Mouse (Mus musculus) frontal cortex, adult (tissue): ENCODE measurements around the gene Hdac7.
A peak's percentile ranks its signal among the peaks of the same experiment; 100 is the strongest.

Experiments used
- ATAC-seq: cut with Nextera tagmentation; 2 replicates; pipeline ENCODE4 v1.9.2; 2017; ENCODE audit warnings: mild to moderate bottlenecking, moderate library complexity, mixed read lengths; ENCODE audit not compliant: low TSS enrichment

Gene Hdac7

DNA sequence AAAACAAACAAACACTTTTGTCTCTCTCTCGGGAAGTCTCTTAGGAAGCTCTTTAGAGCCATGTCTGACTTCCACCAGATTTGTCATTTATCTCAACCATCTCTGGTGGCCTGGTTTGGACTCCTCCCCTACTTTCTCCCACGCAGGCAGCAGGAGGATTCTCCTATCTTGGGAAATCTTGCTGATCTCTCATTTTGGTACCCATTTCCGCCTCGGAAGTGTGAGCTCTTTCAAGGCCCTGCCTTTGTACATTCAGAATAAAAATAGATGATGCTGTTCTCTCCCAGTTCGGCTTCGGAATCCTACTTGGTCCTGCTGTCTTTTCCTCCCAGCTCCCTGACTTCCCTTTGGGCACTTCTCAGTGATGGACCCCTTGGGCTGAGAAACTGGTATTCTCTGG is 10.2 kb upstream of the Hdac7 start:
- peak; percentile 72 for ATAC-seq

GRCm38 (mm10) chr15:97854059-97854458 is 9.8 kb upstream of the Hdac7 start:
- no peak for ATAC-seq

DNA sequence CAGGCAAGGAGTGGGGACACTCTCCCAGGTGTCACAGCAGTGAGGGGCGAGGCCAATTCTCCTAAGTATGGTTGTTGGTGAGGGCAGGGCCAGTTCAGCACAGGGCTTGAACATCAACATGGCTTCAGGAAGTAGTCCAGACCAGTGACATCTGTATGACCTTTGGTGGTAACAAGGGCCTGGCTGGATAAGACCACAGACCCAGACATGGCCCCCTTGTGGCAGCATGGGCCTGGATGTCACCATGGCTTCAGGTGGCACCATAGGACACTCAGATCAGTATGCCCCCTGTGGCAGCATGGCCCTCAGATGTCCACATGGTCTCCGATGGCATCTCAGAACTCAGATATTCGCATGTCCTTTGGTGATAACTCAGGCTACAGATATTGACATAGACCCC is 8.0 kb upstream of the Hdac7 start:
- ATAC-seq, result no peak

- no peak for ATAC-seq
Measured at GRCm38 (mm10) chr15:97851011-97851410, 6.7 kb upstream of the Hdac7 start.

GRCm38 (mm10) chr15:97850441-97850840 is 6.1 kb upstream of the Hdac7 start:
- ATAC-seq, result no peak

- ATAC-seq, result peak; percentile 67
Measured at GRCm38 (mm10) chr15:97849116-97849911, 5.0 kb upstream of the Hdac7 start.

- no peak for ATAC-seq
Measured at GRCm38 (mm10) chr15:97847866-97848265, 3.6 kb upstream of the Hdac7 start.

GRCm38 (mm10) chr15:97847285-97847684 is 3.0 kb upstream of the Hdac7 start:
- no peak for ATAC-seq

GRCm38 (mm10) chr15:97846121-97846882 is 2.0 kb upstream of the Hdac7 start:
- no peak for ATAC-seq

DNA sequence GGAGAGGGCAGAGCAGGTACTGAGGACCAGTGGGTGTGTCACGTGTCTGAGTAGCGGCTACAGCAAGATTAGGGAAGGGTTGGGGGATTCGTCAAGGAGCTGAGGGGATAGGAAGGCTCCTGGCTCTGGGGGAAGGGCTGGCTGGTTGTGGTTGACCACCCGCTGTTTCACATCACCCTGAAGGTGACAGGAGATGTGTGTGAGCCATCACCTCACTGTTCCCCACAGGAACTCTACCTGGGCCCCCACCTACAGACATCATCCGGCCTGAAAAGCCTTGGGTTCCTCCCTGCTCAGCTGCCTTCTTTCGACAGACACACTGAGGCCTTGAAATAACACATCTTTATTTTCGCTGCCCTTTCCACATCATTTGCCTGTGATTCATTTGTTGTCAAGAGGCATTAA is 1.1 kb downstream of the Hdac7 start:
- no peak for ATAC-seq

- no peak for ATAC-seq
Measured at GRCm38 (mm10) chr15:97842058-97842457, 2.2 kb downstream of the Hdac7 start.

DNA sequence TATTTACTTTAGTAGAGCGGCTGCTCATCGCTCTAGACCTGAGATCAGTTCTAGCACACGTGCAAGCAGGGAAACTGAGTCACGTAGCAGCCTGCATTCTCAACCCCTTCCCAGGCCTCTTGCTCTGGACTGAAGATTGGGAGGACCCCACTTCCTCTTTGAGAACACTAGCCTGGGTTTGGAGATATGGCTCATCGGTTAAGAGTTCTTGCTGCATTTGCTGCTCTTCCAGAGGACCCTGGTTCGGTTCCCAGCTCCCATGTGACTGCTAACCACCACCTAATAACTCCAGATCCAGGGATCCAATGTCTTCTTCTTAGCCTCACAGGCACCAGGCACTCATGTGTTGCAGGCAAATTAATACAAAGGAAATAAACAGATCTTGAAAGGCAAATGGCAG is 2.9 kb downstream of the Hdac7 start:
- no peak for ATAC-seq

DNA sequence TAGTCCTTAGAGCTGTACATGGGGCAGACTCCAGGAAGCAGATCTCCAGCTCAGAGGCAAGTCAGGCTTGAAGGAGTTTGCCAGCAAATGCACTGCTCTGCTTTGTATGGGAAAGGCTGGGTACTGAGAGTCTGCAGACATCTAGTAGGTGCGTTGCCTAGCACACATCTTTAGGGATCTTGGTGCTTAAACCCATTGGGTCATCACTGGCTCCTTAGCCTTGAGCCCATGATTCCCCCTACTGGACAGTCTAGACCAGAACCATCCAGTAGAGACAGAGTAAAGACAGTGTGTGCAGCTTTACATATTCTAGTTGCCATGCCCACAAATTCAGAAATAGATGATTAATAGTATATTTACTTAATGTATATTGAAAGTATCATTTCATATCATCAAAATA is 3.5 kb downstream of the Hdac7 start:
- peak; percentile 55; the same call in 1 of the 2 replicates for ATAC-seq

DNA sequence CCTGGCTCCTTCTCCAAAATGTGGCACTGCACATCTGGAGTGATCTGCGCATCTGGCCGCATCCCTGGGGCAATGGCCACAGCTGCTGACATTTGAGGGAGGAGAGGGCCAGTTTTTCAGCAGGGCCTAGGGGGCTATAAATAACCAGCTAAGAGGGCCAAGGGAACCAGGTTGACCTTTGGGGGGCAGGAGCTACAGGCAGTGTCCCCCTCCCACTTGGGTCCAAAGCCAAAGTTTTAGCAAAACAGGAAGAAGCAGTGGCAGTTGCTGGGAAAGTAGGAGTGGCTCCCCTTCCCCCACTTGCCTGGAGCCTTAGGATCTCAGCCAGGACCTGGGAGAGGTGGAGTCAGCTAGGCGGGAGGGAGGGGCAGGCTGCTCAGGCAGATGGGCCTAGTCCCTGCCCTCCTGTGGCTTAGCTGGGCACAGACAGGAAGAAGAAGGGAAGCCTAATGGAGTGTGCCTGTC is 4.3 kb downstream of the Hdac7 start:
- no peak for ATAC-seq

- no peak for ATAC-seq
Measured at GRCm38 (mm10) chr15:97839473-97839872, 4.8 kb downstream of the Hdac7 start.

DNA sequence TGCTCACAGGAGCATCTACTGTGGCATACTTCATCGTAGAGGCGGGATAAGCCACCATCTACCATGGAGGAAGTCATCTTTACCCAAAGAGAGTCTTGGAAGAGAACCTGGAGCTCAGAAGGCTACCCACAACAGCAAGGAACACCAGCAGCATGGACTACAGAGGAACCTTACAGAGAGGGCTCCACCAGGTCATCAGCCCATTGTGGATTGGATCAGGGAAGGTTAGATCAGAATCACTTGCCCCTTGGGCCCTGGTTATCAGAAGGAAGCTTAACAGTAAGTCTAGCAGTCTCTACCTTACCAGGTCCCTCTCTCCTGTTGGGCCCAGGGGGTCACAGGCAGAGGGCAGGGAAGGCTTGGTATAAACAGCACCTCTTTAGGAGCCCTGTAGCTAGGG is 5.3 kb downstream of the Hdac7 start:
- ATAC-seq, result no peak

DNA sequence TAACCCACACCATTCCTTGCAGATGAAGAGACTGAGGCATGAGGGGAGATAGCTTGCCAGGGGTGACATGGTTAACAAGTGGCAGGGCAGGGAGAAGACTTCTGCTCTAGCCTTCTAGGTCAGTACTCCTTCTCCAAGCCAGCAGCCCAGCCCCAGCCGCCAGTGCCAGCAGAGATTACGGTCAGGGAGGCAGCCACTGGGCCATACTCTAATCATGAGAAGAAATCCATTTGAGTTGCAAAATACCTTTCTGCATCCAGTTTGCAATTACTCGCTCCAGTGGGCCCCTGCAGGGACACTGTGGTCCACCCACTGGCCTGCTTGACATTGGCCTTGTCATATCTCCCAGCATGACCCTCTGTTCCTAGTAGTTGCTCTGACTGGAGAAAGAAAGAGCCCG is 5.9 kb downstream of the Hdac7 start:
- ATAC-seq, result no peak

GRCm38 (mm10) chr15:97837491-97838061 is 6.7 kb downstream of the Hdac7 start:
- no peak for ATAC-seq

GRCm38 (mm10) chr15:97836894-97837247 is 7.4 kb downstream of the Hdac7 start:
- ATAC-seq, result peak; percentile 53; the same call in 1 of the 2 replicates

DNA sequence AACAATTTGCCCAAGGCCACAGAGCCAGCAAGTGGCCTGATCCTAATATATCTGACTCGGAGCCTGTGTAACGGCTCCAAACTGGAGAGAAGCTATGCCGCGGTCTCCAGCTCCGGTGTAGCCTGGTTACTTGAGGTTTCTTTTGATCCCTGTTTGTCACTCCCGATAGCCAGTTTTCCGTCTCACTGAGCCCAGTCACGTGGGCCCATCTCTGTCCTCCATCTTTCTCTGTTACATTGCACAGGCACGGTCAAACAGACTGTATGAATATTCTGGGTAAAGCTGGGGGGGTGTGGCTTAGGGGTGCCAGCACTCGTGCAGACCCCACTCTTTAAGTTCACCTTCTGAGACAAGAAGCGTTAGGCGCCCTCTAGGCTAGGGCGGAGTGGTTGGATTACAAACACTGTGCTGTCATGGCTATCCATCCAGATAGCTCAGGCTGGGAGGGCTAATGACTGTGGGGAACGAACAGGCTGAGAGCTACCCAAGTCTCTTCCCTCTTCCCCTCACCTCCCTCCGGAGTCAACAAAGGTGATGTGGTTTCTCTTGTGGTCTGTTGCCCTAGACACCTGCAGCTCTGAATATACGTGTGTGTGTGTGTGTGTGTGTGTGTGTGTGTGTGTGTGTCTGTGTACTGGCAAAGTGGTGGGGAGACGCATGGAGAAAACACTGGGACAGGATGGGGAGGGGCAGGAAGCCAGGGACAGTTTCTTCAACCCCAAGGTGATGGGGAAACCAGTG is 8.0 kb downstream of the Hdac7 start:
- ATAC-seq, result no peak

GRCm38 (mm10) chr15:97832764-97833479 is 11.4 kb downstream of the Hdac7 start:
- no peak for ATAC-seq
